Mouse (Mus musculus) heart, embryonic 12.5 days (tissue): ENCODE measurements around the gene Rgs18. TPM values are rescaled to one million over a fixed set of nuclear protein-coding genes. Genes with fewer than 3 reads are reported as not detected.

Experiments used
- ATAC-seq: fragments of 200-750 bp; cut with Nextera tagmentation; 2 replicates; pipeline ENCODE4 v1.8.0; 2017; ENCODE audit warnings: moderate TSS enrichment, moderate library complexity; ENCODE audit not compliant: insufficient number of reproducible peaks, low FRiP score
- H3K27ac ChIP-seq: fragments of 300-500 bp; sonication (generic); 2 replicates; pipeline ENCODE4 v1.5.1; 2016; ENCODE audit warnings: mild to moderate bottlenecking, moderate library complexity; ENCODE audit not compliant: poor library complexity, severe bottlenecking
- H3K27me3 ChIP-seq: fragments of 300-500 bp; sonication (generic); replicated peaks from 2 replicates; pipeline ENCODE4 v1.6.1; 2016; ENCODE audit warnings: mild to moderate bottlenecking, moderate library complexity
- H3K36me3 ChIP-seq: fragments of 300-500 bp; sonication (generic); 2 replicates; pipeline ENCODE4 v1.6.1; 2016; ENCODE audit warnings: mild to moderate bottlenecking, moderate library complexity
- H3K4me1 ChIP-seq: fragments of 300-500 bp; sonication (generic); replicated peaks from 2 replicates; pipeline ENCODE4 v1.6.1; 2016; ENCODE audit warnings: mild to moderate bottlenecking
- H3K4me2 ChIP-seq: fragments of 300-500 bp; sonication (generic); 2 replicates; pipeline ENCODE4 v1.6.1; 2016; ENCODE audit warnings: mild to moderate bottlenecking, moderate library complexity
- H3K4me3 ChIP-seq: fragments of 300-500 bp; sonication (generic); 2 replicates; pipeline ENCODE4 v1.5.1; 2016; ENCODE audit warnings: mild to moderate bottlenecking
- H3K9ac ChIP-seq: fragments of 300-500 bp; sonication (generic); 2 replicates; pipeline ENCODE4 v1.6.1; 2016; ENCODE audit warnings: mild to moderate bottlenecking, moderate library complexity
- H3K9me3 ChIP-seq: fragments of 300-500 bp; sonication (generic); replicated peaks from 2 replicates; pipeline ENCODE4 v1.6.1; 2016; ENCODE audit warnings: mild to moderate bottlenecking, moderate library complexity
- WGBS: fragments of 180-500 bp; shearing (Covaris S2); methylation state at CpG from one replicate; pipeline ENCODE4 v1.1.7; 2016; 5-methylcytosine and 5-hydroxymethylcytosine counted together
- polyA plus RNA-seq: library from polyadenylated mRNA; unstranded; fragments of >200 nt; fragmentation: Nextera tagmentation; extraction: Ambion mirVana; gene quantifications from 2 replicates; pipeline ENCODE4 v1.2.1, GENCODE M21; 2016

Gene Rgs18
- 1.4 and 1.7 TPM in 2 replicates for polyA plus RNA-seq

GRCm38 (mm10) chr1:144775331-144775730, at the start of gene Rgs18:
Gene Rgs18, minus strand, starts transcription at chr1:144775435.
- H3K9ac ChIP-seq = no peak within 1 kb of the TSS
- no peak for ATAC-seq
- no peak within 1 kb of the TSS for H3K4me2 ChIP-seq
- H3K4me3 ChIP-seq = no peak within 1 kb of the TSS
- H3K9me3 ChIP-seq = no peaks in the 10 kb centered on the region
- H3K27ac ChIP-seq = no peak within 1 kb of the TSS
- 75% methylated on average over 5 of the region's 5 CpGs for WGBS
- no peaks in the 10 kb centered on the region for H3K27me3 ChIP-seq
- H3K36me3 ChIP-seq = no peaks in the 10 kb centered on the region
- no peaks in the 10 kb centered on the region for H3K4me1 ChIP-seq

GRCm38 (mm10) chr1:144774394-144774793, 841 bp downstream of the Rgs18 start:
- H3K27ac ChIP-seq = no peak overlapping the region
- H3K9me3 ChIP-seq = no peaks in the 10 kb centered on the region
- no peak for ATAC-seq
- 71% methylated on average over 1 of the region's 1 CpGs for WGBS
- no peak overlapping the region for H3K4me3 ChIP-seq
- H3K36me3 ChIP-seq = no peaks in the 10 kb centered on the region
- H3K4me2 ChIP-seq = no peak overlapping the region
- no peak overlapping the region for H3K9ac ChIP-seq
- no peaks in the 10 kb centered on the region for H3K27me3 ChIP-seq
- no peaks in the 10 kb centered on the region for H3K4me1 ChIP-seq

- Histone ChIP-seq H3K27me3 (no peaks in the 10 kb centered on the region), H3K36me3 (no peaks in the 10 kb centered on the region), H3K4me3 (no peak overlapping the region), H3K27ac (no peak overlapping the region), H3K4me2 (no peak overlapping the region), H3K9ac (no peak overlapping the region), H3K4me1 (no peaks in the 10 kb centered on the region), H3K9me3 (no peaks in the 10 kb centered on the region)
- ATAC-seq = no peak
- 55% methylated on average over 2 of the region's 2 CpGs for WGBS
These were observed 9.0 kb downstream of the Rgs18 start for GRCm38 (mm10) chr1:144766218-144766617.

- Histone ChIP-seq H3K4me1 (no peaks in the 10 kb centered on the region), H3K4me2 (no peak overlapping the region), H3K9ac (no peak overlapping the region), H3K27me3 (no peaks in the 10 kb centered on the region), H3K27ac (no peak overlapping the region), H3K9me3 (no peaks in the 10 kb centered on the region), H3K4me3 (no peak overlapping the region), H3K36me3 (no peaks in the 10 kb centered on the region)
- 82% methylated on average over 3 of the region's 3 CpGs for WGBS
- no peak for ATAC-seq
These were observed 14.4 kb downstream of the Rgs18 start for GRCm38 (mm10) chr1:144760792-144761191.

DNA sequence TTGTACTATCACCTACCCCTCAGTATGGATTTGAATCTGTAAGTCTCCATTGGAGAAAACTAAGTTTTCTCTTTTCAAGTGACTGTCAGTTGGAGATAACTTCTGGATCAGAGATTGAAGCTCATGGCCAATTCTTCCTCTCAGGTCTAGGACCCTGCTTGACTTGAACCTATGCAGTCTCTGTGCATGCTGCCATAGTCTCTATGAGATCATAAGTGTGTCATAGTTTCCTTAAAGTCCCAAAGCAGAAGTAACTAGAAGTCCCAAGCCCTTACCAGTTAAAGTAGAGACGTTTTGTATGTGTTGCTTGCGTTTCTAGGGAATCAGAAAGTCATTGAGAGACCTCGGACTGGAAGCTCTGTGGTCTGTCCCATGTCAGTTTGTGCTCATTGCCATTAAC, 24.5 kb downstream of the Rgs18 start:
- H3K27ac ChIP-seq = no peak overlapping the region
- ATAC-seq = no peak
- H3K36me3 ChIP-seq = no peaks in the 10 kb centered on the region
- no peak overlapping the region for H3K4me3 ChIP-seq
- H3K4me2 ChIP-seq = no peak overlapping the region
- 60% methylated on average over 3 of the region's 3 CpGs for WGBS
- H3K9me3 ChIP-seq = no peaks in the 10 kb centered on the region
- no peaks in the 10 kb centered on the region for H3K4me1 ChIP-seq
- no peaks in the 10 kb centered on the region for H3K27me3 ChIP-seq
- no peak overlapping the region for H3K9ac ChIP-seq

GRCm38 (mm10) chr1:144746182-144746581, 29.1 kb downstream of the Rgs18 start:
- Histone ChIP-seq H3K4me3 (no peak overlapping the region), H3K27me3 (no peaks in the 10 kb centered on the region), H3K27ac (no peak overlapping the region), H3K9me3 (no peaks in the 10 kb centered on the region), H3K36me3 (no peaks in the 10 kb centered on the region), H3K4me2 (no peak overlapping the region), H3K9ac (no peak overlapping the region), H3K4me1 (no peaks in the 10 kb centered on the region)
- ATAC-seq = no peak
- 83% methylated on average over 1 of the region's 1 CpGs for WGBS

DNA sequence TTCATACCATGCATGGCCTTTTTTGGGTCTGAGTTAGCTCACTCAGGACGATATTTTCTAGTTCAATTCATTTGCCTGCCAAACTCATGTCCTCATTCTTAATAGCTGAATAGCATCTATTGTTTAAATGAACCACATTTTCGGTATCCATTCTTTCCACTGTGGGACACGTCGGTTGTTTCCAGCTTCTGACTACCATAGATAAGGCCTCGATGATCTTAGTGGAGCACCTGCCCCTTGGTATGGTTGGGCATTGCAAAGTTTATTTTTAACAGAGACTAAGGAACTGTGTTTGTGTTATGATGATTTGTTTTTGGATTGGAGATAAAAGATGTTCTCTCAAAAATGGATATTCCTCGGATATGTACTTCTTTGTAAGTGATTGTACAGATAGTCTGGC, 37.5 kb downstream of the Rgs18 start:
- Histone ChIP-seq H3K27ac (no peak overlapping the region), H3K4me3 (no peak overlapping the region), H3K27me3 (no peaks in the 10 kb centered on the region), H3K9ac (no peak overlapping the region), H3K4me2 (no peak overlapping the region), H3K9me3 (no peaks in the 10 kb centered on the region), H3K36me3 (no peaks in the 10 kb centered on the region), H3K4me1 (no peaks in the 10 kb centered on the region)
- 79% methylated on average over 6 of the region's 6 CpGs for WGBS
- ATAC-seq = no peak

GRCm38 (mm10) chr1:144720736-144721135, 54.5 kb downstream of the Rgs18 start:
- WGBS = 70% methylated on average over 4 of the region's 4 CpGs
- no peak for ATAC-seq
- no peaks in the 10 kb centered on the region for H3K4me1 ChIP-seq
- no peak overlapping the region for H3K9ac ChIP-seq
- H3K27me3 ChIP-seq = no peaks in the 10 kb centered on the region
- H3K36me3 ChIP-seq = no peaks in the 10 kb centered on the region
- H3K4me3 ChIP-seq = no peak overlapping the region
- no peaks in the 10 kb centered on the region for H3K9me3 ChIP-seq
- no peak overlapping the region for H3K4me2 ChIP-seq
- H3K27ac ChIP-seq = no peak overlapping the region

DNA sequence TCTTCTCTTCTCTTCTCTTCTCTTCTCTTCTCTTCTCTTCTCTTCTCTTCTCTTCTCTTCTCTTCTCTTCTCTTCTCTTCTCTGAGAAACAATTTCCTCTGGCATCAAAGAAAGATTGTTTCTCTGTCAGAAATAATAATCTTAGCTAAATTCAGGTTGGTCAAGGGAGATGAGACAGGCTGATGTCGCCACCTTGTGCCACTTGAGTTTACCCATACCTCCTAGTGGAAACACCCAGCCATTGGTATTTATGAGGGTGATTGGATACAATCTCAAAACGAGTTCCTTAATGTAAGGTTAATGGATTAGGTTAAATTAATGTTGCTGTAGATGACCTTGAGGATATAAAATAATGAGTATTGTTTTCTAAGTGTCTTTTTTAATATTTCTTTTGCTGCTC, 70.9 kb downstream of the Rgs18 start:
- no peak for ATAC-seq
- Histone ChIP-seq H3K27ac (no peak overlapping the region), H3K27me3 (no peaks in the 10 kb centered on the region), H3K9ac (no peak overlapping the region), H3K9me3 (no peaks in the 10 kb centered on the region), H3K36me3 (no peaks in the 10 kb centered on the region), H3K4me2 (no peak overlapping the region), H3K4me3 (no peak overlapping the region), H3K4me1 (no peaks in the 10 kb centered on the region)
- 51% methylated on average over 2 of the region's 2 CpGs for WGBS

Other genes with a start within 250 kb of the Rgs18 start
- not detected in 2 replicates for gene Rgs21, start 207.8 kb downstream of the Rgs18 start, polyA plus RNA-seq